Mouse (Mus musculus) MEL (cell line): Measurements from ENCODE around the gene Mmgt1. TPM values are rescaled to one million over a fixed set of nuclear protein-coding genes. Genes with fewer than 3 reads are reported as not detected.
A peak's percentile ranks its signal among the peaks of the same experiment; 100 is the strongest.

Source experiments
- DNase-seq: peaks from one replicate; pipeline ENCODE4 v3.0.0; 2011; ENCODE audit warnings: low read depth, low spot score
- H3K27ac ChIP-seq: 2 replicates; pipeline ENCODE4 v1.5.1; 2012; ENCODE audit warnings: low read depth, mild to moderate bottlenecking, control low read depth, low read length, moderate library complexity; ENCODE audit not compliant: control insufficient read depth
- H3K27me3 ChIP-seq, 2 experiments: fragments of 150-350 bp in 1 of 2; sonication (generic) in 1 of 2; 2 replicates each; pipeline ENCODE4 v1.6.1; 2012; ENCODE audit warnings: low read length in 2 of 2, mild to moderate bottlenecking in 2 of 2, improper control_type of control experiment in 1 of 2, moderate library complexity in 1 of 2; ENCODE audit not compliant: insufficient read depth in 2 of 2, control insufficient read depth in 1 of 2
- H3K36me3 ChIP-seq, 2 experiments: 2 replicates each; pipeline ENCODE4 v1.6.1; 2012 to 2014; ENCODE audit warnings: low read length in 2 of 2, improper control_type of control experiment in 1 of 2, inconsistent platforms in 1 of 2, mild to moderate bottlenecking in 1 of 2; ENCODE audit not compliant: insufficient read depth in 2 of 2, control insufficient read depth in 1 of 2
- H3K4me1 ChIP-seq, 2 experiments: fragments of 150-350 bp in 1 of 2; sonication (generic) in 1 of 2; 2 replicates each; pipeline ENCODE4 v1.6.1; 2012; ENCODE audit warnings: low read length in 2 of 2, improper control_type of control experiment in 1 of 2, mild to moderate bottlenecking in 1 of 2; ENCODE audit not compliant: insufficient read depth in 2 of 2, control insufficient read depth in 1 of 2
- H3K4me3 ChIP-seq, 2 experiments: fragments of 150-350 bp in 1 of 2; sonication (generic) in 1 of 2; 2 replicates each; pipeline ENCODE4 v1.5.1; 2012; ENCODE audit warnings: low read depth in 2 of 2, low read length in 2 of 2, mild to moderate bottlenecking in 2 of 2, moderate library complexity in 2 of 2, control low read depth in 1 of 2, improper control_type of control experiment in 1 of 2; ENCODE audit not compliant: control insufficient read depth in 1 of 2, insufficient read depth in 1 of 2
- H3K79me2 ChIP-seq: 2 replicates; pipeline ENCODE4 v1.6.1; 2012; ENCODE audit warnings: mild to moderate bottlenecking, low read length, moderate library complexity; ENCODE audit not compliant: control insufficient read depth, poor library complexity, insufficient read depth
- H3K9ac ChIP-seq: 2 replicates; pipeline ENCODE4 v1.6.1; 2012; ENCODE audit warnings: low read depth, mild to moderate bottlenecking, control low read depth, low read length, moderate library complexity; ENCODE audit not compliant: control insufficient read depth, poor library complexity, severe bottlenecking
- H3K9me3 ChIP-seq: fragments of 150-350 bp; sonication (generic); replicated peaks from 2 replicates; pipeline ENCODE4 v1.6.1; 2012; ENCODE audit warnings: mild to moderate bottlenecking, low read length, improper control_type of control experiment, moderate library complexity; ENCODE audit not compliant: insufficient read depth
- BHLHE40 ChIP-seq: IDR thresholded peaks from 2 replicates; pipeline ENCODE4 v1.6.1; 2012; ENCODE audit warnings: low read depth, mild to moderate bottlenecking, inconsistent platforms, low read length, improper control_type of control experiment, borderline replicate concordance
- CHD1 ChIP-seq: IDR thresholded peaks from 2 replicates; pipeline ENCODE4 v1.6.1; 2012; ENCODE audit warnings: low read depth, mild to moderate bottlenecking, inconsistent platforms, low read length, improper control_type of control experiment
- CHD2 ChIP-seq: IDR thresholded peaks from 2 replicates; pipeline ENCODE4 v1.6.1; 2011; ENCODE audit warnings: low read length, improper control_type of control experiment
- CTCF ChIP-seq, 3 experiments: IDR thresholded peaks in 2 of 3; conservative IDR thresholded peaks in 1 of 3; 2 replicates each; pipeline ENCODE4 v1.5.1; 2011 to 2012; ENCODE audit warnings: low read length in 3 of 3, low read depth in 2 of 3, mild to moderate bottlenecking in 2 of 3, improper control_type of control experiment in 1 of 3, inconsistent platforms in 1 of 3, mixed read lengths in 1 of 3, moderate library complexity in 1 of 3; ENCODE audit not compliant: control insufficient read depth in 1 of 3, insufficient read depth in 1 of 3, poor library complexity in 1 of 3, severe bottlenecking in 1 of 3
- ELF1 ChIP-seq: IDR thresholded peaks from 2 replicates; pipeline ENCODE4 v1.6.1; 2014; ENCODE audit warnings: low read depth, mild to moderate bottlenecking, inconsistent platforms, low read length, improper control_type of control experiment, moderate library complexity
- ETS1 ChIP-seq: IDR thresholded peaks from 2 replicates; pipeline ENCODE4 v1.6.1; 2012; ENCODE audit warnings: low read depth, mild to moderate bottlenecking, inconsistent platforms, low read length, improper control_type of control experiment, moderate library complexity
- GABPA ChIP-seq: IDR thresholded peaks from 2 replicates; pipeline ENCODE4 v1.6.1; 2012; ENCODE audit warnings: low read depth, mild to moderate bottlenecking, inconsistent platforms, low read length, improper control_type of control experiment, moderate library complexity
- KAT2A ChIP-seq: conservative IDR thresholded peaks from 2 replicates; pipeline ENCODE4 v1.6.1; 2012; ENCODE audit warnings: low read depth, low read length, improper control_type of control experiment, inconsistent platforms
- MAFK ChIP-seq: IDR thresholded peaks from 2 replicates; pipeline ENCODE4 v1.6.1; 2011; ENCODE audit warnings: low read depth, mild to moderate bottlenecking, low read length, improper control_type of control experiment, borderline replicate concordance
- MYB ChIP-seq: IDR thresholded peaks from 2 replicates; pipeline ENCODE4 v1.6.1; 2011; ENCODE audit warnings: mild to moderate bottlenecking, low read depth, low read length, improper control_type of control experiment
- MYC ChIP-seq: IDR thresholded peaks from 2 replicates; pipeline ENCODE4 v1.6.1; 2011; ENCODE audit warnings: low read depth, mild to moderate bottlenecking, low read length, improper control_type of control experiment, moderate library complexity
- RAD21 ChIP-seq: IDR thresholded peaks from 2 replicates; pipeline ENCODE4 v1.6.1; 2011; ENCODE audit warnings: mild to moderate bottlenecking, low read depth, low read length, improper control_type of control experiment
- SIN3A ChIP-seq: IDR thresholded peaks from 2 replicates; pipeline ENCODE4 v1.6.1; 2012; ENCODE audit warnings: low read length, improper control_type of control experiment, inconsistent platforms
- SMC3 ChIP-seq: IDR thresholded peaks from 2 replicates; pipeline ENCODE4 v1.6.1; 2011; ENCODE audit warnings: low read depth, low read length, improper control_type of control experiment
- TCF12 ChIP-seq: IDR thresholded peaks from 2 replicates; pipeline ENCODE4 v1.6.1; 2014; ENCODE audit warnings: low read depth, mild to moderate bottlenecking, inconsistent platforms, low read length, improper control_type of control experiment, moderate library complexity
- ZNF384 ChIP-seq: IDR thresholded peaks from 2 replicates; pipeline ENCODE4 v1.6.1; 2012; ENCODE audit warnings: low read depth, mild to moderate bottlenecking, inconsistent platforms, low read length, improper control_type of control experiment
- polyA plus RNA-seq, 2 experiments: library from polyadenylated mRNA; stranded (reverse) in 1 of 2; unstranded in 1 of 2; fragments of >175 nt in 1 of 2; fragments of >200 nt in 1 of 2; gene quantifications; 2 replicates each; pipeline versions ENCODE4 v1.2.1 to v1.2.4; 2012; ENCODE audit warnings: low replicate concordance in 2 of 2, low read depth in 1 of 2; ENCODE audit not compliant: insufficient read length in 2 of 2, insufficient read depth in 1 of 2, missing spikeins in 1 of 2
- total RNA-seq: library from RNA; depleted of rRNA; stranded (reverse); fragments of 300-350 nt; gene quantifications from 2 replicates; pipeline ENCODE4 v1.2.3, GENCODE M21; 2012; rRNA removed

Gene Mmgt1
- total and polyA plus RNA-seq, 3 experiments = 16.9 to 45.6 (median 22.6) TPM

DNA sequence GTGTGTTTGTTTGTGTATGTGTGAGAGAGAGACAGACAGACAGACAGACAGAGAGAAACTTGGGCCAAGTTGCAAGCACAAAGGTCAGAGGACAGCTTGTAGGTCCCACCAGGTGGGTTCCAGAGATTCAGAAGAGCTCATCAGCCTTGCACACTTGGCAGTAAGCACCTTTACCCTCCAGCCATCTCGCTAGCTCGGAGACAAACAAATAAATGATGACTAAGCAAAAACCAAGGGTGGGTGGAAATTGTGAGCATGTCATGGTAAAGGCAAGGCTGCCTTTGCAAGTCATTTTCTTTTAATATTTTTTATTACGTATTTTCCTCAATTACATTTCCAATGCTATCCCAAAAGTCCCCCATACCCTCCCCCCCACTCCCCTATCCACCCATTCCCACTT, 44.3 kb downstream of the Mmgt1 start:
- Histone ChIP-seq H3K4me1 (no peaks in the 10 kb centered on the region), H3K79me2 (no peaks in the 10 kb centered on the region), H3K36me3 (no peaks in the 10 kb centered on the region), H3K27ac (no peak overlapping the region), H3K9ac (no peak overlapping the region), H3K27me3 (no peaks in the 10 kb centered on the region), H3K4me3 (no peak overlapping the region), H3K9me3 (no peaks in the 10 kb centered on the region)
- TF ChIP-seq ZNF384 (no peak), SIN3A (no peak), ETS1 (no peak), MAFK (peak; percentile 38; the same call in 1 of the 2 replicates)
- no peak for DNase-seq

DNA sequence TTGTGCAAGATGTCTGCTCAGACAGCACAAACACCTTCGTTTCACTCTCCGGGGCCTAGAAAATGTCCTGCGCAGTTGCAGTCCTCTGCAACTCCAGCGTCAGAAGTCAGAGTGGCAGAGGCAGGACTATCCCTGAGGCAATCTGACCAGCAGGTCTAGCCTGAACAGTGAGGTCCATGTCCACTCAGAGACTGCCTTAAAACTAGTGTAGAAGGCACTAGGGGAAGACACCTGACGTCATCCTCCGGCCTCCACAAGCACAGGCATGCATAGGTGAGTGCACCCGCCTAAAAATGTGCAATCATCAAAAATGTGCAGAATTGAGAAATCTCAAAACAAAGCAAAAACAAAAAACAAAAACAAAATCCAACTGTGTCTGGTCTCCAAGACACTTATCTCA, 48.4 kb downstream of the Mmgt1 start, which contains the start of gene Gm648:
Gene Gm648 (minus strand): TSS at position 101 of the 400 bp plus-strand sequence.
- Histone ChIP-seq H3K9me3 (no peaks in the 10 kb centered on the region), H3K9ac (no peak within 1 kb of the TSS), H3K27ac (no peak within 1 kb of the TSS), H3K36me3 (no peaks in the 10 kb centered on the region), H3K27me3 (no peaks in the 10 kb centered on the region), H3K4me1 (no peaks in the 10 kb centered on the region), H3K79me2 (no peaks in the 10 kb centered on the region), H3K4me3 (no peak within 1 kb of the TSS)
- no peak for TF ChIP-seq RAD21
- TF ChIP-seq CHD1 = no peak
- TF ChIP-seq CHD2 = no peak
- TF ChIP-seq MYC = no peak
- TF ChIP-seq MYB = no peak
- no peak for TF ChIP-seq GABPA
- no peak for TF ChIP-seq BHLHE40
- TF ChIP-seq TCF12 = no peak
- no peak for TF ChIP-seq ELF1
- no peak for DNase-seq

DNA sequence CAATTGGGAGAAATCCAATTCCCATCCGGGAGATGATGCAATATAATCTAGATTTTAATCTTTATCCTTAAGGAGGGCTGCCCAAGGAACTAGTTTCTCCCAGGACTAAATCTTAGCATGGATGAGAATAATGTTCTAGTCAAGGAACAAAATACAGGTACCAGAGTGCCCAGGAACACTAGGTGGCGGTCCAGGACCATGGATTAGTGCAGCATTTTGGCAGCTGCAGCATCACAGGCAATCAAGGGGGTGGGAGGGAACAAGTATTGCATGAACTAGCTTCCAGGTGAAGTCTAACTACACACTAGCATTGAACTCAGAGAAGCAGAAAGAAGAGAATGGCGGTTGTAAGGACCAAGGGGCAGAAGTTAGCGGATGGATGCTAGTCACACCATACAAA, 60.7 kb downstream of the Mmgt1 start:
- no peaks in the 10 kb centered on the region for H3K27me3 ChIP-seq
- H3K4me1 ChIP-seq = no peaks in the 10 kb centered on the region
- H3K4me3 ChIP-seq = no peak overlapping the region
- no peaks in the 10 kb centered on the region for H3K9me3 ChIP-seq
- H3K9ac ChIP-seq = no peak overlapping the region
- TF ChIP-seq MYB (no peak), KAT2A (no peak), CHD1 (no peak), SMC3 (peak; percentile 24; the same call in 1 of the 2 replicates), RAD21 (peak; percentile 43), CTCF (IDR thresholded peaks at IDR 0.05 in 2 of 3, conservative IDR thresholded peaks at IDR 0.05 in 1 of 3; ENCODE audit: control insufficient read depth in 1 of 3, insufficient read depth in 1 of 3, low read depth in 2 of 3, low read length in 3 of 3, poor library complexity in 1 of 3, severe bottlenecking in 1 of 3) (peak; percentile 11 to 41 (median 37); a peak in 4 of 6 replicates), GABPA (no peak)
- no peak overlapping the region for H3K27ac ChIP-seq
- peak; percentile 16 for DNase-seq
- no peaks in the 10 kb centered on the region for H3K79me2 ChIP-seq
- no peaks in the 10 kb centered on the region for H3K36me3 ChIP-seq

Other genes with a start within 250 kb of the Mmgt1 start
- not detected in 2 replicates for gene Smim10l2a, start 223.5 kb downstream of the Mmgt1 start, total RNA-seq
- not detected for gene Smim10l2a, start 223.5 kb downstream of the Mmgt1 start, polyA plus RNA-seq
- gene Gm2174, start 150.1 kb downstream of the Mmgt1 start, total RNA-seq = 2.5 TPM in 1 of 2 replicates, not detected in the other
- not detected for gene Gm2174, start 150.1 kb downstream of the Mmgt1 start, polyA plus RNA-seq
- 9.8 and 18.4 TPM in 2 replicates for gene Ints6l, start 143.2 kb downstream of the Mmgt1 start, total RNA-seq
- 100 to 1,000 TPM in 1 of 2 experiments, 10 to 100 TPM in 1; 56.1 to 124 TPM for gene Ints6l, start 143.2 kb downstream of the Mmgt1 start, polyA plus RNA-seq
- gene Gm10477, start 73.3 kb downstream of the Mmgt1 start, total RNA-seq = not detected in 2 replicates
- gene Gm10477, start 73.3 kb downstream of the Mmgt1 start, polyA plus RNA-seq = not detected
- not detected in 2 replicates for gene Gm648, start 48.5 kb downstream of the Mmgt1 start, total RNA-seq
- gene Gm648, start 48.5 kb downstream of the Mmgt1 start, polyA plus RNA-seq = under 1 TPM in 1 of 2 experiments, not detected in 1; 0.08 TPM
- gene Slc9a6, start 11.7 kb upstream of the Mmgt1 start, total RNA-seq = 11.4 and 11.5 TPM in 2 replicates
- 10 to 100 TPM in 1 of 2 experiments, not detected in 1; 12.6 TPM for gene Slc9a6, start 11.7 kb upstream of the Mmgt1 start, polyA plus RNA-seq
- not detected in 2 replicates for gene Fhl1, start 133.7 kb upstream of the Mmgt1 start, total RNA-seq
- gene Fhl1, start 133.7 kb upstream of the Mmgt1 start, polyA plus RNA-seq = not detected
- not detected in 2 replicates for gene Map7d3, start 224.3 kb upstream of the Mmgt1 start, total RNA-seq
- not detected for gene Map7d3, start 224.3 kb upstream of the Mmgt1 start, polyA plus RNA-seq